ENCODE assay signal across 8 mouse cellular contexts in genomic region chr7:142561856-142562404, GRCm38 (mm10). TPM values are rescaled to one million over a fixed set of nuclear protein-coding genes. Genes with fewer than 3 reads are reported as not detected.
DNase-seq lines count a peak whose midpoint lies in the region; ATAC-seq and TF ChIP-seq lines count a peak whose summit lies in the region.

No protein-coding gene starts in this region.

- no peak overlapping the region for H3K4me3 ChIP-seq in heart, embryonic 10.5 days
- no peak overlapping the region for H3K4me3 ChIP-seq in lung, embryonic 14.5 days (ENCODE audit: low read depth, low read length)
- H3K4me3 ChIP-seq in embryonic facial prominence, embryonic 13.5 days = no peak overlapping the region
- no peak overlapping the region for H3K4me3 ChIP-seq in liver, embryonic 16.5 days (ENCODE audit: low read depth, low read length)

- TF ChIP-seq CTCF in lung, embryonic 14.5 days (IDR thresholded peaks at IDR 0.05; ENCODE audit: low read depth) = no peak

- DNase-seq in heart, embryonic 10.5 days (ENCODE audit: low spot score) = no peak
- DNase-seq in heart, adult 18-20 months = no peak
- no peak for DNase-seq in lung, embryonic 14.5 days
- no peak for DNase-seq in lung, postnatal 14 days
- DNase-seq in gastrocnemius, postnatal 25 days = no peak

- peak overlapping the region; percentile 95 for H3K27ac ChIP-seq in heart, embryonic 10.5 days
- peak overlapping the region; percentile 81 for H3K27ac ChIP-seq in lung, embryonic 14.5 days (ENCODE audit: low read depth)
- H3K27ac ChIP-seq in embryonic facial prominence, embryonic 13.5 days = peak overlapping the region; percentile 75
- peak overlapping the region; percentile 83 for H3K27ac ChIP-seq in liver, embryonic 16.5 days (ENCODE audit: low read length)

- no peaks in the 10 kb centered on the region for H3K27me3 ChIP-seq in heart, embryonic 10.5 days (ENCODE audit: insufficient read depth, poor library complexity, severe bottlenecking)
- no peaks in the 10 kb centered on the region for H3K27me3 ChIP-seq in lung, embryonic 14.5 days (ENCODE audit: insufficient read depth, low read length)
- no peaks in the 10 kb centered on the region for H3K27me3 ChIP-seq in embryonic facial prominence, embryonic 13.5 days
- H3K27me3 ChIP-seq in liver, embryonic 16.5 days (ENCODE audit: control insufficient read depth, insufficient read depth, low read depth, low read length) = no peaks in the 10 kb centered on the region

- peaks cover 99% of the 10 kb centered on the region for H3K4me1 ChIP-seq in heart, embryonic 10.5 days
- H3K4me1 ChIP-seq in lung, embryonic 14.5 days (ENCODE audit: insufficient read depth) = peaks cover 34% of the 10 kb centered on the region
- H3K4me1 ChIP-seq in embryonic facial prominence, embryonic 13.5 days = peaks cover 68% of the 10 kb centered on the region
- H3K4me1 ChIP-seq in liver, embryonic 16.5 days (ENCODE audit: control insufficient read depth, low read depth, low read length) = peaks cover 8% of the 10 kb centered on the region

- WGBS in heart, embryonic 10.5 days = 71% methylated on average over 4 of the region's 4 CpGs
- WGBS in lung, embryonic 14.5 days = 49% methylated on average over 4 of the region's 4 CpGs
- 47% methylated on average over 4 of the region's 4 CpGs for WGBS in embryonic facial prominence, embryonic 13.5 days
- WGBS in liver, embryonic 16.5 days (ENCODE audit: insufficient replicate concordance) = 53% methylated on average over 4 of the region's 4 CpGs

- no peak overlapping the region for H3K4me2 ChIP-seq in lung, embryonic 14.5 days
- H3K4me2 ChIP-seq in embryonic facial prominence, embryonic 13.5 days = no peak overlapping the region
- H3K4me2 ChIP-seq in liver, embryonic 16.5 days (ENCODE audit: low read depth, low read length) = no peak overlapping the region

- ATAC-seq in lung, embryonic 14.5 days (ENCODE audit: insufficient read depth) = no peak
- ATAC-seq in embryonic facial prominence, embryonic 13.5 days (ENCODE audit: insufficient number of reproducible peaks, insufficient read depth, low FRiP score, low TSS enrichment, low read depth) = no peak
- ATAC-seq in liver, embryonic 16.5 days (ENCODE audit: low read depth) = no peak
- no peak for ATAC-seq in monocyte, adult 5-6 weeks (replicated peaks; ENCODE audit: insufficient number of reproducible peaks, low FRiP score, low TSS enrichment, poor library complexity, severe bottlenecking)

- H3K9me3 ChIP-seq in heart, embryonic 10.5 days = no peaks in the 10 kb centered on the region
- H3K9me3 ChIP-seq in lung, embryonic 14.5 days (ENCODE audit: low read depth, low read length) = no peaks in the 10 kb centered on the region
- H3K9me3 ChIP-seq in embryonic facial prominence, embryonic 13.5 days = no peaks in the 10 kb centered on the region
- H3K9me3 ChIP-seq in liver, embryonic 16.5 days (replicated peaks; ENCODE audit: control insufficient read depth, low read length) = no peaks in the 10 kb centered on the region

- H3K9ac ChIP-seq in lung, embryonic 14.5 days = no peak overlapping the region
- H3K9ac ChIP-seq in embryonic facial prominence, embryonic 13.5 days = no peak overlapping the region; the same call in 1 of the 2 replicates
- no peak overlapping the region; the same call in 1 of the 2 replicates for H3K9ac ChIP-seq in liver, embryonic 16.5 days (ENCODE audit: low read depth, low read length)

- no peaks in the 10 kb centered on the region for H3K36me3 ChIP-seq in heart, embryonic 10.5 days
- H3K36me3 ChIP-seq in lung, embryonic 14.5 days (ENCODE audit: insufficient read depth) = no peaks in the 10 kb centered on the region
- H3K36me3 ChIP-seq in embryonic facial prominence, embryonic 13.5 days = no peaks in the 10 kb centered on the region
- no peaks in the 10 kb centered on the region for H3K36me3 ChIP-seq in liver, embryonic 16.5 days (ENCODE audit: control insufficient read depth, insufficient read depth)

RNA-seq across cellular contexts. Expression of gene Mrpl23, which starts 29.4 kb away (rescaled TPM):
- polyA plus RNA-seq in heart, embryonic 10.5 days (2016; fragmentation: Nextera tagmentation; extraction: Ambion mirVana) = 17.1 and 25.1 TPM in 2 replicates
- total RNA-seq in heart, adult 18-20 months (2021) = 10 to 100 TPM; 12.2 to 29.0 TPM
- polyA plus RNA-seq in lung, embryonic 14.5 days (2014; fragmentation: Nextera tagmentation; extraction: Ambion mirVana) = 20.3 and 31.0 TPM in 2 replicates
- 36.0 and 36.7 TPM in 2 replicates for polyA plus RNA-seq in embryonic facial prominence, embryonic 13.5 days (2015; fragmentation: Nextera tagmentation; extraction: Ambion mirVana)
- polyA plus RNA-seq in liver, embryonic 16.5 days (2015; fragmentation: Nextera tagmentation; extraction: Ambion mirVana) = 10.9 and 11.4 TPM in 2 replicates
- total RNA-seq in monocyte, adult 5-6 weeks (2017) = 9.7 to 34.1 TPM (median 22.6 TPM) in 3 replicates
- total RNA-seq in gastrocnemius, postnatal 25 days (2021) = 10 to 100 TPM in 1 of 2 experiments, 1 to 10 TPM in 1; 8.6 to 18.3 TPM
